Mouse (Mus musculus) limb, embryonic 10.5 days (tissue): Measurements from ENCODE around the gene Gm20509. TPM values are rescaled to one million over a fixed set of nuclear protein-coding genes. Genes with fewer than 3 reads are reported as not detected.

ENCODE experiments used
- DNase-seq: peaks from one replicate; pipeline ENCODE4 v3.0.0-alpha.2; 2017; ENCODE audit warnings: low spot score
- H3K27ac ChIP-seq: fragments of 300-500 bp; sonication (generic); 2 replicates; pipeline ENCODE4 v1.5.1; 2016; ENCODE audit warnings: mild to moderate bottlenecking
- H3K27me3 ChIP-seq: fragments of 300-500 bp; sonication (generic); 2 replicates; pipeline ENCODE4 v1.6.1; 2016; ENCODE audit warnings: low read depth, mild to moderate bottlenecking; ENCODE audit not compliant: poor library complexity, severe bottlenecking
- H3K36me3 ChIP-seq: fragments of 300-500 bp; sonication (generic); 2 replicates; pipeline ENCODE4 v1.6.1; 2016; ENCODE audit warnings: mild to moderate bottlenecking, moderate library complexity
- H3K4me1 ChIP-seq: fragments of 300-500 bp; sonication (generic); 2 replicates; pipeline ENCODE4 v1.6.1; 2016
- H3K4me3 ChIP-seq: fragments of 300-500 bp; sonication (generic); 2 replicates; pipeline ENCODE4 v1.5.1; 2016; ENCODE audit warnings: mild to moderate bottlenecking, moderate library complexity
- H3K9me3 ChIP-seq: fragments of 300-500 bp; sonication (generic); replicated peaks from 2 replicates; pipeline ENCODE4 v1.6.1; 2016; ENCODE audit warnings: mild to moderate bottlenecking
- whole genome bisulfite sequencing: fragments of 180-500 bp; shearing (Covaris S2); methylation state at CpG from one replicate; pipeline ENCODE4 v1.1.7; 2016; 5-methylcytosine and 5-hydroxymethylcytosine counted together
- polyA plus RNA-seq: library from polyadenylated mRNA; unstranded; fragments of >200 nt; fragmentation: Nextera tagmentation; extraction: Ambion mirVana; gene quantifications from 2 replicates; pipeline ENCODE4 v1.2.1, GENCODE M21; 2016

The Gm20509 gene
- polyA plus RNA-seq, 1 experiment from 2014 or later: not detected

DNA sequence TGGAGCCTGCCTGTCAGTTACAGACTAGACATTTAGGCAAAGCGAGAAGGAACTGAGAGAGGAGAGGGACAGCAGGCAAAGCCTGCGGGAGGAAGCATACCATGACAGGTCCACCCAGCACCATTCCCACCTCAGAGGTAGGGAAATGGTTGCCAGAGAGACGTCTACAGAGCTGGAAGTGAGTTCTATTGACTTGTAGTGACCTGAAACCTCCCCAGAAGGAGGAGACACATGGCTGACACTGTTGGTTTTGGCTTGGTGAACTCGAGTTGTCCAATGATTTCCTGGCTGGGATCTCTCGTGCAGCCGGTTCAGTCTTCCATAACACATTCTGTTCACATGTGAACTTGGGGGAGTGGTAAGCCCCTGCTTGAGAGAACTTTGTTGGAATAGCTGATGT is 18.3 kb upstream of the Gm20509 start:
- no peak for DNase-seq
- H3K36me3 ChIP-seq: no peaks in the 10 kb centered on the region
- no peak overlapping the region for H3K27ac ChIP-seq
- H3K4me3 ChIP-seq: no peak overlapping the region
- H3K9me3 ChIP-seq: no peaks in the 10 kb centered on the region
- WGBS: 79% methylated on average over 6 of the region's 6 CpGs
- H3K4me1 ChIP-seq: no peaks in the 10 kb centered on the region
- H3K27me3 ChIP-seq: 0 out of 2 replicates have a peak, but pooled peaks cover 4% of the 10 kb centered on the region

DNA sequence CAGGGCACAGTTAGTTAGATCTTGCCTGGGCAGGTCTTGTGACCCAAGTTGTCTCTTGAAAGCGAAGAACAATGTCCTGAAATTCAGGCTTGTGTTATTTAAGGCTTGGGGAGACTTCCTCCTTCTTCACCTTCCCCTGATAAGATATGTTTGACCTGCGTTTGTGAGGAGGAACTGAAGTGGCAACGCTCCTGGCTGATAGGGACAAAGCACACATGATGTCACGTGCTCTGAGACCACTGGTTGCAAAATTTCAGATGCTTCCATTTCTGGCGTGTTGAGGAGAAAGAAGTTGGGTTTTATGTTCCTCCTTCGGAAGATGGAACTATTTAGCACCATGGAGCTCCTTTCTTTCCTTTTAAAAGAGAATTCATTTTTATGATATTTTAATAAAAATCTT is 16.4 kb upstream of the Gm20509 start:
- Histone ChIP-seq H3K4me1 (no peaks in the 10 kb centered on the region), H3K36me3 (no peaks in the 10 kb centered on the region), H3K27ac (no peak overlapping the region), H3K9me3 (no peaks in the 10 kb centered on the region), H3K27me3 (0 out of 2 replicates have a peak, but pooled peaks cover 4% of the 10 kb centered on the region), H3K4me3 (no peak overlapping the region)
- DNase-seq: no peak
- WGBS: 86% methylated on average over 6 of the region's 6 CpGs

DNA sequence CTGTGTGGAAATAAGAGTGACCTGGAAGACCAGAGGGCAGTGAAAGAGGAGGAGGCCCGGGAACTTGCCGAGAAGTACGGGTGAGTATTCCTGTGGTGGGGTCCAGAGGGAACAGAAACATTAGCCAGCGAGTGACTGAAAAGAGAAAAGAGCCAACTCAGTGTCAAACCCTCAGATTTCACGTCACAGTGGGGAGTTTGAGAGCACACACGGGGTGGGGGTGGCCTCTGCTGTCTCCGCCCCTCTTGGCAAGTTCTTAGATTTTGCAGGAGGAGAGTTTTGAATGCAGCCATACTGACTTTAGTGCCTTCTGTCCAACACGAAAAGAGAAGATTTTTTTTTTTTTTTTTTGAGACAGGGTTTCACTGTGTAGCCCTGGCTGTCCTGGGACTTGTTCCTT is 15.1 kb upstream of the Gm20509 start:
- no peak overlapping the region for H3K4me3 ChIP-seq
- DNase-seq: no peak
- H3K27me3 ChIP-seq: 0 out of 2 replicates have a peak, but pooled peaks cover 4% of the 10 kb centered on the region
- 70% methylated on average over 8 of the region's 8 CpGs for whole genome bisulfite sequencing
- H3K27ac ChIP-seq: no peak overlapping the region
- H3K9me3 ChIP-seq: no peaks in the 10 kb centered on the region
- no peaks in the 10 kb centered on the region for H3K36me3 ChIP-seq
- H3K4me1 ChIP-seq: no peaks in the 10 kb centered on the region

DNA sequence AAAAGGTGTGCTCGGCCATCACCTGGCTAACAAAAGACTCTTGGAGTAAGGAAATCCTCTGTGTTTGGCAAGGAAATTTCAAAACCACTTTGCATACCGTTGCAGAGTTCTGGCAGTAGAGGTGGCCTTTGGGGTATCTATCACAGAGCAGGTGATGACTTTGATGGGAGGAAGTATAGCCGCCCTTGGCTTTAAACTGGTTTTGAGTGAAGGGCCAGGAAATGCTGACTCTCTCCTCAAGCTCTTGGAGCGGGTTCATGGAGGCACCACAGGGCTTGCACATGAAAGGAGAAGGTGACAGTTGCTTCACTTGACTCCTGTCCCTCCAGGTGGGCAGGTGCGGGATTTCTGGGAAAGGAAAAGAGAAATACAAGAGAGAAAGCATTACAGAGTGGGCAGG is 14.7 kb upstream of the Gm20509 start:
- Histone ChIP-seq H3K27ac (no peak overlapping the region), H3K4me1 (no peaks in the 10 kb centered on the region), H3K27me3 (0 out of 2 replicates have a peak, but pooled peaks cover 4% of the 10 kb centered on the region), H3K9me3 (no peaks in the 10 kb centered on the region), H3K36me3 (no peaks in the 10 kb centered on the region), H3K4me3 (no peak overlapping the region)
- 76% methylated on average over 5 of the region's 5 CpGs for WGBS
- DNase-seq: no peak

DNA sequence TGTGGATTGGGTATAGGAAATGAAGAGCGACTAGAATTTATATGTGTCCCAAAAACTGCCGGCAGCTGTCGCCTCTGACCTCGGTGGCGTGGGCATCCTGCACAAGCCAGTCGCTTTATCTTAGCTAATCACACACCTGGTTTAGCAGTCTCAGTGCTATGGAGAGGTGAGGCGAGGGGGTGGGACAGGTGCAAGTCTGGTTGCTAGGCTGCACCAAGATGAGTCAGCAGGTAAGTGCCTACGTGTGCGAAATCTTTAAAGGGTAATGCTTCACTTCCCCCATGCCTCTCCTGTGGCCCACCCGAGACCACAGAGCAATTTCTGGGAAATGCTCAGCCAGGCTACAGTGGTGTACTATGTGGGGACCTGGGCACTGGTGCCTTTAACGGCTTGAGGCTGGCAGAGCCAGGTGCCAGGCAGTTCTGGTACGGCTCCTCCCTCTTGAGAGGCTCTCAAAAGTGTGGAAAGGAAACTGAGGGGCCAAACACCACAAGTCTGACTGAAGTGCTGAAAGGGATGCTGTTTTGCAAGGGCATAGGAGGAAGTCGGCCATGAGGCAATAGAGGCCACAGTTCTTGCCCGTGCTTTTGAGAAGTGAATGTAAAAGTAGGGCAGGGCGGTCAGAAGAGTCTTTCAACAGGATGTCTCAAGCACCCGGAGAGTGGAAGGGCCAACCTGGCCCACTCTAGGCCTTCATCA is 12.9 kb upstream of the Gm20509 start:
- DNase-seq: no peak
- 74% methylated on average over 16 of the region's 16 CpGs for WGBS

DNA sequence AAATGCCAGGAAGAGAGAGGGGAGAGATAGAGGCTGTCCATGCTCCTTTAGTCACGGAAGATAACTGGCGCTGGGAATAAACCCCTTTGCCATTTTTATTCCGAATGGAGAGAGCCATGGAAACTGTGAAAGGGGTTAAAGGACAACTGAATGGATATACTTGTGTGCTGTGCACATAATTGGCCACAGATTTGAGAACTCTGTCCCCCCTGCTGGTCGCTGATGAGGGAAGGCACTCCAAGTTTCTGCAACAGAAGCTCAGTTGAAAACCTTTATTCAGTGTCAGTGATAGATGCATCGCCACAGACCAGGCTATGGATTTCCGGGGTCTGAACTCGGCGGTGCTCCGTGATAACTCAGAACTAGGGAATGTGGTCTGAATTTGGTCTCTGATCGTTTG is 12.1 kb upstream of the Gm20509 start:
- Histone ChIP-seq H3K4me3 (no peak overlapping the region), H3K27me3 (peaks cover 9% of the 10 kb centered on the region; the same call in 1 of the 2 replicates), H3K4me1 (peaks cover 6% of the 10 kb centered on the region), H3K36me3 (no peaks in the 10 kb centered on the region), H3K9me3 (no peaks in the 10 kb centered on the region), H3K27ac (no peak overlapping the region)
- no peak for DNase-seq
- WGBS: 85% methylated on average over 10 of the region's 10 CpGs

More for the DNA sequence above, 12.9 kb upstream of the Gm20509 start:
- Histone ChIP-seq H3K27ac (no peak overlapping the region), H3K4me1 (peaks cover under 1% of the 10 kb centered on the region; the same call in 1 of the 2 replicates), H3K4me3 (no peak overlapping the region), H3K27me3 (0 out of 2 replicates have a peak, but pooled peaks cover 4% of the 10 kb centered on the region), H3K9me3 (no peaks in the 10 kb centered on the region), H3K36me3 (no peaks in the 10 kb centered on the region)

DNA sequence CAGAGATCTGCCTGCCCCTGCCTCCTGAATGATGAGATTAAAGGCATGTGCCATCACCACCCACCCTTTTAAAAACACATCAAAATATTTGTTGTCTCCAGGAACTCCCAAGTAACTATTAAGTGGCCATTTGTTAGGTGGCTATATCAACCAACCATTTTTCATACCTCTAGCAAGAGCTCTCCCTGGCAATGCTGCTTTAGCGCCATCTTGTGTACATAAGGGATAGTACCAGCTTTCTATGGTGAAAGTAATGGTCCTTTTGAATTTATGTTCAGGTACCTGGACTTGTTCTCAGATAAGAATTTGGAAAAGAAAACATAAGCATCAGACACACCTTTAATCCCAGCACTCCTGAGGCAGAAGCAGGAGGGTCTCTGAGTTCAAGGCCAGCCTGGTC is 10.5 kb upstream of the Gm20509 start:
- DNase-seq: no peak
- WGBS: 0% methylated on average over 1 of the region's 1 CpGs
- H3K4me3 ChIP-seq: no peak overlapping the region

DNA sequence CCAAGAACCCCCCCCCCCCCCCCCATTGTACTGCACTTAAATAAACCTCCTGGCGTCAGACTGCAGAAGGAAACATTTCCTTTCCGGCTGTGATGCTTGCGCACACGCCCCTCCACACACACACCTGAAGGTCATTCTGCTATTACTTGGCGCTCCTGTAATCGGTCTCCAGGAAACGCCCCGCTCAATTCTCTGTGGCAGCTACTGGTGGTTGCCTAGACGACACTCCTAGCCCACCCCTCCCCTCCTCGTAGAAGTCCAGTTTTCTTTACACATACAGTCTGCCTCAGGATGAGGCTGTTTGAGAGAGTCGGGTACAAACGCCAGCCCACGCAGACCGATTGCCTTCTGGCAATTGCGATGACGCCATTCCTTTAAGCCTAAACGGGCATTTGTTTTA is 7.7 kb upstream of the Gm20509 start:
- no peak for DNase-seq
- Histone ChIP-seq H3K36me3 (no peaks in the 10 kb centered on the region), H3K4me1 (peaks cover 6% of the 10 kb centered on the region), H3K27me3 (peaks cover 9% of the 10 kb centered on the region; the same call in 1 of the 2 replicates), H3K9me3 (no peaks in the 10 kb centered on the region), H3K4me3 (no peak overlapping the region), H3K27ac (no peak overlapping the region)
- 59% methylated on average over 17 of the region's 17 CpGs for WGBS

More for the DNA sequence above, 10.5 kb upstream of the Gm20509 start:
- Histone ChIP-seq H3K36me3 (no peaks in the 10 kb centered on the region), H3K27me3 (peaks cover 13% of the 10 kb centered on the region; the same call in 1 of the 2 replicates), H3K27ac (no peak overlapping the region), H3K4me1 (peaks cover 6% of the 10 kb centered on the region), H3K9me3 (no peaks in the 10 kb centered on the region)

DNA sequence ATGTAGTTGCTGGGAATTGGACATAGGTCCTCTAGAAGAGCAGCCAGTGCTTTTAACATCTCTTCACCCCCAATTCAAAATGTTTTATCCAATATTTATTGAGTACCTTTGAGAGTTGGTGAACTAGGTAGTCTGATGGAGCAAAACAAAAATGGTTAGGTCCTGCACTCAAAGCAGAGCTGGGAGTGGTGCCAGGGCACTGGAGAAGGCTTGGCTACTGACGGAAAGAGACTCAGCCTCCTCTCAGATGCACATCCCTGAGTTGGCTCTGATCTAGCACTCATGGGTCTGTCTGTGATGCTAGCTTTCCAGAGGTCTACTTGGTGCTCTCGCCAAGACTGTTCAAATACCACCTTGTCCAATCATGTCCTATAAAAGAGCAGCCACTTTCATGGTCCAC is 4.4 kb upstream of the Gm20509 start:
- Histone ChIP-seq H3K27ac (no peak overlapping the region), H3K9me3 (no peaks in the 10 kb centered on the region), H3K4me3 (no peak overlapping the region), H3K36me3 (no peaks in the 10 kb centered on the region), H3K4me1 (peaks cover 7% of the 10 kb centered on the region), H3K27me3 (peaks cover 29% of the 10 kb centered on the region)
- DNase-seq: no peak
- WGBS: 77% methylated on average over 2 of the region's 2 CpGs

DNA sequence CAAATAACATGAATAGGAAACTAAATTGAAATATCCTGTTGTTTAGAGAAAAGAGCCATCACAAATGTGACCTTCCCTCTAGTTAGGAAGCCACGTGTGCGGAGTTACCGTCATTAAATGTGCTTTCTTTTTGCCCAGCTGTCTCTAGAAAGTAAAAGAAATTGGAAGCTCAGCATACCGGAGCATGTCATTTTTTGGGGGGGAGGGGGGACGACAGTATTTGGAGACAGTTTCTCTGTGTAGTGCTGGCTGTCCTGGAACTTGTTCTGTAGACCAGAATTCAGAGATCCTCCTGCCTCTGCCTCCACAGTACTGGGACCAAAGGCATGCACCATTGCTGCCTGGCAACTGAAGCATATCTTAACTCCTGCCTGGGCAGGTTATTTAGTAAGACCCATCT is 734 bp upstream of the Gm20509 start, which contains the start of gene Khdc3:
TSS of gene Khdc3 (plus strand) at position 301 of the 400 bp plus-strand sequence.
- peaks cover 56% of the 10 kb centered on the region for H3K27me3 ChIP-seq
- DNase-seq: no peak
- H3K36me3 ChIP-seq: no peaks in the 10 kb centered on the region
- H3K4me1 ChIP-seq: peaks cover 12% of the 10 kb centered on the region
- no peaks in the 10 kb centered on the region for H3K9me3 ChIP-seq
- 88% methylated on average over 5 of the region's 5 CpGs for WGBS
- H3K4me3 ChIP-seq: no peak within 1 kb of the TSS
- no peak within 1 kb of the TSS for H3K27ac ChIP-seq

DNA sequence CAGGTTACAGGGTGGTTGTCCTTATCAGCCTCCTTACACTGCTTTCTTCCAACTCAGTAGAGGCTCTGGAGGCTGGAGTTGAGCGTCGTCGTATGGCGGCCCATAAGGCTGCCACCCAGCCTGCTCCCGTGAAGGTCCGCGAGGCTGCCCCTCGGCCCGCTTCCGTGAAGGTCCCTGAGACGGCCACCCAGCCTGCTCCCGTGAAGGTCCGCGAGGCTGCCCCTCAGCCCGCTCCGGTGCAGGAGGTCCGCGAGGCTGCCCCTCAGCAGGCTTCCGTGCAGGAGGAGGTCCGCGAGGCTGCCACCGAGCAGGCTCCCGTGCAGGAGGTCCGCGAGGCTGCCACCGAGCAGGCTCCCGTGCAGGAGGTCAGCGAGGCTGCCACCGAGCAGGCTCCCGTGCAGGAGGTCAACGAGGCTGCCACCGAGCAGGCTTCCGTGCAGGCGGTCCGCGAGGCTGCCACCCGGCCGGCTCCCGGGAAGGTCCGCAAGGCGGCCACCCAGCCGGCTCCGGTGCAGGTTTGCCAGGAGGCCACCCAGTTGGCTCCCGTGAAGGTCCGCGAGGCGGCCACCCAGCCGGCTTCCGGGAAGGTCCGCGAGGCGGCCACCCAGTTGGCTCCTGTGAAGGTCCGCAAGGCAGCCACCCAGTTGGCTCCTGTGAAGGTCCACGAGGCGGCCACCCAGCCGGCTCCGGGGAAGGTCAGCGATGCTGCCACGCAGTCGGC is 1.0 kb downstream of the Gm20509 start:
- H3K27ac ChIP-seq: peak overlapping the region; percentile 85

DNA sequence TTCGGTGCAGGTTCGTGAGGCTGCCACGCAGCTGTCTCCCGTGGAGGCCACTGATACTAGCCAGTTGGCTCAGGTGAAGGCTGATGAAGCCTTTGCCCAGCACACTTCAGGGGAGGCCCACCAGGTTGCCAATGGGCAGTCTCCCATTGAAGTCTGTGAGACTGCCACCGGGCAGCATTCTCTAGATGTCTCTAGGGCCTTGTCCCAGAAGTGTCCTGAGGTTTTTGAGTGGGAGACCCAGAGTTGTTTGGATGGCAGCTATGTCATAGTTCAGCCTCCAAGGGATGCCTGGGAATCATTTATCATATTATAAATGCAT is 1.6 kb downstream of the Gm20509 start:
- H3K27ac ChIP-seq: peak overlapping the region; percentile 85

More for the DNA sequence above, 1.0 kb downstream of the Gm20509 start:
- H3K4me1 ChIP-seq: peaks cover 12% of the 10 kb centered on the region
- H3K4me3 ChIP-seq: peak overlapping the region; percentile 56
- no peaks in the 10 kb centered on the region for H3K36me3 ChIP-seq
- H3K9me3 ChIP-seq: no peaks in the 10 kb centered on the region
- DNase-seq: peak; percentile 82
- H3K27me3 ChIP-seq: peaks cover 61% of the 10 kb centered on the region
- WGBS: 5% methylated on average over 60 of the region's 60 CpGs

DNA sequence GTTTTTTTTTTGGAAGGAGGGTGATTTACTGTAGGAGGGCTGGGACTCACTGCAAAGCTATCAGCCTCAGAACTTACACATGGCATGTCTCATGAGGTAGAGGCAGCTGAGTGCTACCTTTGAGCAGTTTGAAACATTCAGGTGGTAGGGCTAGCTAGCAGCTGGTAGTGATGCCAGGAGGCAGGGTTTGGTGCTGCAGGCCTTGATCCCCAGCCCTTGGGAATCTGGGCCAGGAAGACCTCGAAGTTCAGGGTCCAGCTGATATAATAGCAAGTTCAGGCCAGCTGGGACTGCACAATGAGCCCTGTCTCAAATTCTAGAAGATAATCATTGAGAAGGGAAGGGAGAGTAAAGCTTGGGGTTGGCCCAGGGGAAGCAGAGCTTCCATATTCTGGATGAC is 2.9 kb downstream of the Gm20509 start:
- H3K27ac ChIP-seq: no peak overlapping the region
- peaks cover 61% of the 10 kb centered on the region for H3K27me3 ChIP-seq
- no peaks in the 10 kb centered on the region for H3K36me3 ChIP-seq
- peaks cover 12% of the 10 kb centered on the region for H3K4me1 ChIP-seq
- DNase-seq: no peak
- 72% methylated on average over 1 of the region's 1 CpGs for WGBS
- no peaks in the 10 kb centered on the region for H3K9me3 ChIP-seq
- no peak overlapping the region for H3K4me3 ChIP-seq

More for the DNA sequence above, 1.6 kb downstream of the Gm20509 start:
- no peaks in the 10 kb centered on the region for H3K36me3 ChIP-seq
- peaks cover 61% of the 10 kb centered on the region for H3K27me3 ChIP-seq
- H3K9me3 ChIP-seq: no peaks in the 10 kb centered on the region
- peak overlapping the region; percentile 56 for H3K4me3 ChIP-seq
- 55% methylated on average over 5 of the region's 5 CpGs for WGBS
- H3K4me1 ChIP-seq: peaks cover 12% of the 10 kb centered on the region
- DNase-seq: no peak
